ENCODE assay signal across 8 mouse cellular contexts in genomic region chr10:99227968-99228864, GRCm38 (mm10). TPM values are rescaled to one million over a fixed set of nuclear protein-coding genes. Genes with fewer than 3 reads are reported as not detected.
DNase-seq lines count a peak whose midpoint lies in the region; ATAC-seq and TF ChIP-seq lines count a peak whose summit lies in the region.

No protein-coding gene starts in this region.

- TF ChIP-seq POLR2A in lung, adult 2 months (IDR thresholded peaks at IDR 0.05; ENCODE audit: borderline replicate concordance, extremely low read depth, low read depth, low read length): no peak

- no peak for TF ChIP-seq CTCF in lung, adult 2 months (IDR thresholded peaks at IDR 0.05; ENCODE audit: insufficient read depth, low read length)

- H3K4me1 ChIP-seq in lung, adult 2 months (ENCODE audit: control insufficient read depth, insufficient read depth, low read length): peaks cover 10% of the 10 kb centered on the region; the same call in 1 of the 2 replicates
- peaks cover 28% of the 10 kb centered on the region for H3K4me1 ChIP-seq in lung, embryonic 16.5 days (replicated peaks; ENCODE audit: control insufficient read depth, insufficient read depth, low read length)

- no peaks in the 10 kb centered on the region for H3K9me3 ChIP-seq in lung, embryonic 16.5 days (ENCODE audit: control insufficient read depth, low read length)

- peak; percentile 67 for ATAC-seq in granulocyte monocyte progenitor cell, adult 5-6 weeks (replicated peaks; ENCODE audit: poor library complexity, severe bottlenecking)
- no peak for ATAC-seq in lung, embryonic 16.5 days (ENCODE audit: low read depth)

- H3K4me3 ChIP-seq in lung, adult 2 months (replicated peaks; ENCODE audit: extremely low read depth, low read depth, low read length): no peak overlapping the region
- peak overlapping the region; percentile 23 for H3K4me3 ChIP-seq in lung, embryonic 16.5 days (ENCODE audit: low read length)

- peak; percentile 22 for DNase-seq in lung, adult 2 months
- DNase-seq in lung, postnatal 14 days: no peak
- peak; percentile 46 for DNase-seq in kidney, postnatal 10 days
- peak; percentile 55 for DNase-seq in retina, embryonic 14.5 days (ENCODE audit: low spot score)
- DNase-seq in Muller cell, postnatal 12 days (ENCODE audit: inconsistent ontology term): no peak
- DNase-seq in cerebellum, postnatal 36 days: no peak

- peak overlapping the region; percentile 51 for H3K4me2 ChIP-seq in lung, embryonic 16.5 days (ENCODE audit: low read depth, low read length)

- H3K36me3 ChIP-seq in lung, embryonic 16.5 days (ENCODE audit: control insufficient read depth, insufficient read depth, low read length): no peaks in the 10 kb centered on the region

- peak overlapping the region; percentile 43 for H3K9ac ChIP-seq in lung, embryonic 16.5 days (ENCODE audit: low read length)

- H3K27ac ChIP-seq in lung, embryonic 16.5 days (ENCODE audit: low read length): peak overlapping the region; percentile 96

- WGBS in lung, adult 2 months: 13% methylated on average over 17 of the region's 17 CpGs
- 23% methylated on average over 17 of the region's 17 CpGs for WGBS in lung, embryonic 16.5 days

- no peaks in the 10 kb centered on the region for H3K27me3 ChIP-seq in lung, embryonic 16.5 days (ENCODE audit: control insufficient read depth, insufficient read depth, low read depth, low read length)

RNA-seq across cellular contexts. Expression of gene Dusp6, which starts 34.8 kb away (rescaled TPM):
- 81.2 and 85.4 TPM in 2 replicates for polyA plus RNA-seq in lung, adult 2 months (2012; rRNA removed)
- 11.6 and 12.2 TPM in 2 replicates for total RNA-seq in granulocyte monocyte progenitor cell, adult 5-6 weeks (2014; fragmentation: Nextera tagmentation)
- total RNA-seq in granulocyte monocyte progenitor cell, adult 5-6 weeks (2017): 20.0 and 26.9 TPM in 2 replicates
- polyA plus RNA-seq in lung, embryonic 16.5 days (2015; fragmentation: Nextera tagmentation; extraction: Ambion mirVana): 79.3 and 80.3 TPM in 2 replicates

Comparison
In these comparisons a context has a peak if more than half of its experiments do, and no peak if none do; other contexts are left out.
1. DNase-seq: peak in lung, adult 2 months (single experiment), kidney, postnatal 10 days (single experiment) and retina, embryonic 14.5 days (single experiment); none in lung, postnatal 14 days (single experiment), Muller cell, postnatal 12 days (single experiment) and cerebellum, postnatal 36 days (0 of 2).